Mouse (Mus musculus): Measurements from ENCODE around the gene Pitpna.

GRCm38 (mm10) chr11:75614769-75615168 is 26.9 kb downstream of the Pitpna start:
- no peak for TF ChIP-seq POLR2A (IDR thresholded peaks at IDR 0.05; ENCODE audit: insufficient read depth, low read depth, low read length)
- no peak for TF ChIP-seq CTCF (IDR thresholded peaks at IDR 0.05; ENCODE audit: insufficient read depth, low read depth, low read length)
